In the genomic region with DNA sequence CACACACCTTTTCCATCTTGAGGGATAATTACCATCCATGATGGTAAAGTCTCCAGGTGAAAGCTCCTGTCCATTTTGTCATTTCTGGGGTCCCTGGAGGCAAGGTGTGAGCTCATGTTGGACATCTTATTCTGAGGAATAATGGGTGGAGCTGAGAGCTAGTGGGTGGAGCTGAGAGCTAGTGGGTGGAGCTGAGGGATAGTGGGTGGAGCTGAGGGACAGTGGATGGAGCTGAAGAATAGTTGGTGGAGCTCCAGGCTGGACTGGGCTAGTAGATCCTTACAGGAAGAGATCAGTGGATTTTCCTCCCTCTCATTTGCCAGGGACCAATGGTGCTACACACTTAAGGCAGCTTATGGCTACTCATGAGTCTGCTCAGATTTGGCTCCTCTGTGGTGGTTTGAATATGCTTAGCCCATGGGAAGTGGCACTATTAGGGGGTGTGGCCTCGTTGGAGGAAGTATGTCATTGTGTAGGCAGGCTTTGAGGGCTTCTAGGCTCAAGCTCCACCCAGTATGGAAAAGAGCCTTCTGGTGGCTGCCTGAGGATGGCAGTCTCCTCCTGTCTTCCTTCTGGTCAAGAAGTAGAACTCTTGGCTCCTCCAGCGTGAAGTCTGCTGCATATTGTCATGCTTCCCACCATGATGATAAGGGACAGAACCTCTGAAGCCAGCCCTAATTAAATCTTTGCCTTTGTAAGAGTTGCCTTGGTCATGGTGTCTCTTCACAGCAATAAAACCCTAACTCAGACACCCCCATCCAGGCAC, we compare ENCODE assay signal across 27 mouse cellular contexts.
DNase-seq lines count a peak whose midpoint lies in the region; ATAC-seq and TF ChIP-seq lines count a peak whose summit lies in the region.
"Had no signal": no experiment of that assay in that cellular context is flagged by ENCODE, and none has a peak within 500 bp of the region (broad histone marks: within the 10 kb centered on the region; RNA-seq: fewer than 3 reads in every experiment).

No protein-coding gene starts in this region.

- H3K4me2 ChIP-seq in liver, embryonic 16.5 days (ENCODE audit: low read depth, low read length) = no peak overlapping the region
- no peak overlapping the region for H3K4me2 ChIP-seq in kidney, embryonic 14.5 days (replicated peaks; ENCODE audit: low read depth, low read length)
- H3K4me2 ChIP-seq: embryonic facial prominence, embryonic 12.5 days; hindbrain, embryonic 15.5 days had no signal

- 54% methylated on average over 2 of the region's 2 CpGs for WGBS in liver, embryonic 16.5 days (ENCODE audit: insufficient replicate concordance)
- WGBS in kidney, embryonic 14.5 days = 73% methylated on average over 2 of the region's 2 CpGs

- no peaks in the 10 kb centered on the region; the same call in 1 of the 2 replicates for H3K79me2 ChIP-seq in MEL (ENCODE audit: control insufficient read depth, insufficient read depth, low read length, poor library complexity)

- peak; percentile 69; the same call in 1 of the 2 replicates for ATAC-seq in erythroid progenitor cell, adult 5-6 weeks (replicated peaks; ENCODE audit: low FRiP score, poor library complexity, severe bottlenecking)
- peak; percentile 22; the same call in 1 of the 2 replicates for ATAC-seq in liver, embryonic 16.5 days (ENCODE audit: low read depth)
- ATAC-seq in kidney, embryonic 14.5 days (ENCODE audit: low FRiP score, low TSS enrichment) = no peak
- ATAC-seq: forebrain, embryonic 16.5 days; inflammation-experienced regulatory T-cells, adult 6 months had no signal

- peak overlapping the region; percentile 87 for H3K9ac ChIP-seq in MEL (ENCODE audit: control insufficient read depth, low read depth, low read length, poor library complexity, severe bottlenecking)
- H3K9ac ChIP-seq in liver, embryonic 16.5 days (ENCODE audit: low read depth, low read length) = no peak overlapping the region
- no peak overlapping the region for H3K9ac ChIP-seq in kidney, embryonic 14.5 days (ENCODE audit: low read depth, low read length)
- H3K9ac ChIP-seq: embryonic facial prominence, embryonic 12.5 days; hindbrain, embryonic 15.5 days had no signal

- 0 out of 4 replicates have a peak, but pooled peaks of 1 of the 2 experiments have one; percentile 7 for TF ChIP-seq EP300 in MEL (IDR thresholded peaks at IDR 0.05; ENCODE audit: low read depth in 1 of 2, low read length in 2 of 2)

- peaks cover 29 to 57% of the 10 kb centered on the region in 2 experiments for H3K4me1 ChIP-seq in MEL (ENCODE audit: control insufficient read depth in 1 of 2, insufficient read depth in 2 of 2, low read length in 2 of 2)
- peaks cover 21% of the 10 kb centered on the region for H3K4me1 ChIP-seq in liver, embryonic 16.5 days (ENCODE audit: control insufficient read depth, low read depth, low read length)
- no peaks in the 10 kb centered on the region for H3K4me1 ChIP-seq in kidney, embryonic 14.5 days (ENCODE audit: control insufficient read depth, insufficient read depth, low read length)
- H3K4me1 ChIP-seq: embryonic facial prominence, embryonic 12.5 days; hindbrain, embryonic 10.5 days; hindbrain, embryonic 15.5 days had no signal

- H3K36me3 ChIP-seq in MEL (ENCODE audit: control insufficient read depth in 1 of 2, insufficient read depth in 2 of 2, low read length in 2 of 2) = peaks cover 0 to 57% of the 10 kb centered on the region in 2 experiments; a peak in 3 of 4 replicates
- H3K36me3 ChIP-seq in liver, embryonic 16.5 days (ENCODE audit: control insufficient read depth, insufficient read depth) = no peaks in the 10 kb centered on the region
- H3K36me3 ChIP-seq in kidney, embryonic 14.5 days (ENCODE audit: control insufficient read depth, insufficient read depth, low read length) = no peaks in the 10 kb centered on the region
- H3K36me3 ChIP-seq: embryonic facial prominence, embryonic 12.5 days; hindbrain, embryonic 10.5 days; hindbrain, embryonic 15.5 days had no signal

- peak overlapping the region; percentile 100 for H3K27ac ChIP-seq in MEL (ENCODE audit: control insufficient read depth, low read depth, low read length)
- H3K27ac ChIP-seq in liver, embryonic 16.5 days (ENCODE audit: low read length) = no peak overlapping the region
- no peak overlapping the region for H3K27ac ChIP-seq in kidney, embryonic 14.5 days (ENCODE audit: low read depth, low read length)
- H3K27ac ChIP-seq: embryonic facial prominence, embryonic 12.5 days; heart, adult 2 months; hindbrain, embryonic 10.5 days; hindbrain, embryonic 15.5 days; kidney, postnatal 0 days; macrophage had no signal

- no peaks in the 10 kb centered on the region for H3K27me3 ChIP-seq in MEL (ENCODE audit: control insufficient read depth in 1 of 2, insufficient read depth in 2 of 2, low read length in 2 of 2)
- H3K27me3 ChIP-seq in liver, embryonic 16.5 days (ENCODE audit: control insufficient read depth, insufficient read depth, low read depth, low read length) = no peaks in the 10 kb centered on the region
- no peaks in the 10 kb centered on the region for H3K27me3 ChIP-seq in kidney, embryonic 14.5 days (ENCODE audit: control insufficient read depth, insufficient read depth, low read length)
- H3K27me3 ChIP-seq: CH12.LX; embryonic facial prominence, embryonic 12.5 days; hindbrain, embryonic 15.5 days had no signal

- H3K4me3 ChIP-seq in MEL (ENCODE audit: control insufficient read depth in 1 of 2, insufficient read depth in 1 of 2, low read depth in 2 of 2, low read length in 2 of 2) = no peak overlapping the region
- H3K4me3 ChIP-seq in liver, embryonic 16.5 days (ENCODE audit: low read depth, low read length) = no peak overlapping the region
- H3K4me3 ChIP-seq in kidney, embryonic 14.5 days (ENCODE audit: low read length) = no peak overlapping the region
- H3K4me3 ChIP-seq: embryonic facial prominence, embryonic 12.5 days; heart, adult 2 months; hindbrain, embryonic 10.5 days; hindbrain, embryonic 15.5 days had no signal

- DNase-seq in ES-CJ7 (ENCODE audit: low read depth, low spot score) (peak; percentile 51), MEL (ENCODE audit: low read depth, low spot score) (peak; percentile 76)
- DNase-seq in left cerebral cortex, adult 11 months (ENCODE audit: low spot score) = no peak
- DNase-seq in left cerebral cortex, postnatal 4 days = no peak
- DNase-seq: adrenal gland, postnatal 10 days; cerebellum, adult 11 months; cerebellum, adult 9-10 months; embryo, embryonic 11 days; heart, adult 2 months; heart, postnatal 14 days; kidney, adult 2 months; lung, adult 2 months; lung, postnatal 10 days; midbrain, embryonic 14.5 days; right cerebral cortex, postnatal 14 days; thymus, postnatal 14 days had no signal

- no peak for TF ChIP-seq RAD21 in MEL (IDR thresholded peaks at IDR 0.05; ENCODE audit: low read depth, low read length)

- no peaks in the 10 kb centered on the region for H3K9me3 ChIP-seq in MEL (replicated peaks; ENCODE audit: insufficient read depth, low read length)
- no peaks in the 10 kb centered on the region for H3K9me3 ChIP-seq in liver, embryonic 16.5 days (replicated peaks; ENCODE audit: control insufficient read depth, low read length)
- H3K9me3 ChIP-seq in kidney, embryonic 14.5 days (ENCODE audit: control insufficient read depth, low read length) = no peaks in the 10 kb centered on the region
- H3K9me3 ChIP-seq: embryonic facial prominence, embryonic 12.5 days; hindbrain, embryonic 10.5 days; hindbrain, embryonic 15.5 days had no signal

- intact Hi-C loops in left cerebral cortex, postnatal 4 days (cut with DNase I) = no loop called here

- peak in 1 of 2 experiments; percentile 67; a peak in 2 of 4 replicates for TF ChIP-seq POLR2A in MEL (IDR thresholded peaks at IDR 0.05; ENCODE audit: control insufficient read depth in 1 of 2, insufficient read depth in 1 of 2, low read depth in 1 of 2, low read length in 2 of 2, poor library complexity in 1 of 2)

- peak in 1 of 3 experiments; percentile 6; a peak in 1 of 6 replicates for TF ChIP-seq CTCF in MEL (IDR thresholded peaks at IDR 0.05 in 2 of 3, conservative IDR thresholded peaks at IDR 0.05 in 1 of 3; ENCODE audit: control insufficient read depth in 1 of 3, insufficient read depth in 1 of 3, low read depth in 2 of 3, low read length in 3 of 3, poor library complexity in 1 of 3, severe bottlenecking in 1 of 3)

TF ChIP-seq in MEL, 35 proteins besides CTCF, POLR2A, EP300 and RAD21:
- TF ChIP-seq TBP (IDR thresholded peaks at IDR 0.05; ENCODE audit: low read depth, low read length) = peak; percentile 65; the same call in 1 of the 2 replicates
- TF ChIP-seq MEF2A (IDR thresholded peaks at IDR 0.05; ENCODE audit: extremely low read depth, insufficient replicate concordance, low read depth, low read length, poor library complexity, severe bottlenecking) = no peak
- TF ChIP-seq USF2 (IDR thresholded peaks at IDR 0.05; ENCODE audit: borderline replicate concordance in 1 of 2, insufficient read depth in 1 of 2, low read depth in 1 of 2, low read length in 2 of 2) = no peak
- TF ChIP-seq POLR2AphosphoS2 (IDR thresholded peaks at IDR 0.05; ENCODE audit: low read length) = peak; percentile 69; the same call in 1 of the 2 replicates
- TF ChIP-seq TCF12 (IDR thresholded peaks at IDR 0.05; ENCODE audit: low read depth, low read length) = peak; percentile 33; the same call in 1 of the 2 replicates
- 0 out of 2 replicates have a peak, but pooled peaks have one; percentile 52 for TF ChIP-seq ZMIZ1 (IDR thresholded peaks at IDR 0.05; ENCODE audit: low read depth, low read length)
- no peak for TF ChIP-seq NRF1 (IDR thresholded peaks at IDR 0.05; ENCODE audit: insufficient read depth, low read depth, low read length, poor library complexity, severe bottlenecking)
- peak; percentile 72 for TF ChIP-seq NELFE (IDR thresholded peaks at IDR 0.05; ENCODE audit: low read depth, low read length)
TF ChIP-seq in MEL: peak in this region for 5.

Comparison
In these comparisons a context has a peak if more than half of its experiments do, and no peak if none do; other contexts are left out.
1. DNase-seq: peak in ES-CJ7 (single experiment) and MEL (single experiment); none in left cerebral cortex, adult 11 months (single experiment) and left cerebral cortex, postnatal 4 days (single experiment).